Mouse (Mus musculus) hindbrain, embryonic 13.5 days (tissue): ENCODE measurements around the gene Capn15. TPM values are rescaled to one million over a fixed set of nuclear protein-coding genes. Genes with fewer than 3 reads are reported as not detected.
A peak's percentile ranks its signal among the peaks of the same experiment; 100 is the strongest.

Source experiments
- ATAC-seq: fragments of 200-750 bp; cut with Nextera tagmentation; 2 replicates; pipeline ENCODE4 v1.8.0; 2017; ENCODE audit warnings: moderate TSS enrichment; ENCODE audit not compliant: low FRiP score
- H3K27ac ChIP-seq: fragments of 300-500 bp; sonication (generic); 2 replicates; pipeline ENCODE4 v1.5.1; 2015; ENCODE audit warnings: inconsistent platforms, mild to moderate bottlenecking, moderate library complexity
- H3K27me3 ChIP-seq: fragments of 300-500 bp; sonication (generic); 2 replicates; pipeline ENCODE4 v1.6.1; 2015; ENCODE audit warnings: mild to moderate bottlenecking, inconsistent platforms
- H3K36me3 ChIP-seq: fragments of 300-500 bp; sonication (generic); 2 replicates; pipeline ENCODE4 v1.6.1; 2015; ENCODE audit warnings: mild to moderate bottlenecking, inconsistent platforms
- H3K4me1 ChIP-seq: fragments of 300-500 bp; sonication (generic); replicated peaks from 2 replicates; pipeline ENCODE4 v1.6.1; 2015; ENCODE audit warnings: inconsistent platforms
- H3K4me2 ChIP-seq: fragments of 300-500 bp; sonication (generic); 2 replicates; pipeline ENCODE4 v1.6.1; 2015; ENCODE audit warnings: inconsistent platforms, mild to moderate bottlenecking, moderate library complexity
- H3K4me3 ChIP-seq: fragments of 300-500 bp; sonication (generic); 2 replicates; pipeline ENCODE4 v1.5.1; 2015; ENCODE audit warnings: mild to moderate bottlenecking, inconsistent platforms
- H3K9ac ChIP-seq: fragments of 300-500 bp; sonication (generic); 2 replicates; pipeline ENCODE4 v1.6.1; 2015; ENCODE audit warnings: mild to moderate bottlenecking, inconsistent platforms
- H3K9me3 ChIP-seq: fragments of 300-500 bp; sonication (generic); 2 replicates; pipeline ENCODE4 v1.6.1; 2016; ENCODE audit warnings: inconsistent platforms
- WGBS: fragments of 180-500 bp; shearing (Covaris S2); methylation state at CpG from one replicate; pipeline ENCODE4 v1.1.7; 2015; 5-methylcytosine and 5-hydroxymethylcytosine counted together
- polyA plus RNA-seq: library from polyadenylated mRNA; unstranded; fragments of >200 nt; fragmentation: Nextera tagmentation; extraction: Ambion mirVana; gene quantifications from 2 replicates; pipeline ENCODE4 v1.2.1, GENCODE M21; 2015

Capn15 gene
- polyA plus RNA-seq, 1 experiment from 2014 or later: 21.6 TPM

DNA sequence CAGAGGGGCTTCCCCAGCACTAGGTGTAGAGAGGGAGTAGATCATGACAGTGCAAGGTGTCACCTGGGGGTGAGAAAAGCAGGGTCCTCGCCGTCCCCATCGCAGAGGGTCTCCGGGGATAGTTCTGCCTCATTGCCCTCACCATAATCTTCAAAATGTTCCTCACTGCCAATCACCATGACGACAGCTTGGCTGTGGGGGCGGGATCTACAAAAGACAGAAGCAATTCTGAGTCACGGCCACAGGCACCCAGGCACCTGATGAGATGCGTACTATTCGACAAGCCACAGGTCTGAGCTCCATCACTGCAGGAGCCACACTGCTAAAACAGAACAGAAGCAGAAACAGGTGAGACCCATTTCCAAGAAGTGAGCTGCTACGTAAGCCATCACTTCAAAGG, 28.1 kb upstream of the Capn15 start:
- H3K4me1 ChIP-seq: 0 out of 2 replicates have a peak, but pooled peaks cover 5% of the 10 kb centered on the region
- 81% methylated on average over 10 of the region's 10 CpGs for WGBS
- no peaks in the 10 kb centered on the region for H3K27me3 ChIP-seq
- no peak overlapping the region for H3K4me3 ChIP-seq
- ATAC-seq: no peak
- no peak overlapping the region for H3K4me2 ChIP-seq
- H3K27ac ChIP-seq: no peak overlapping the region
- no peaks in the 10 kb centered on the region for H3K9me3 ChIP-seq
- peaks cover 53% of the 10 kb centered on the region for H3K36me3 ChIP-seq
- H3K9ac ChIP-seq: no peak overlapping the region

DNA sequence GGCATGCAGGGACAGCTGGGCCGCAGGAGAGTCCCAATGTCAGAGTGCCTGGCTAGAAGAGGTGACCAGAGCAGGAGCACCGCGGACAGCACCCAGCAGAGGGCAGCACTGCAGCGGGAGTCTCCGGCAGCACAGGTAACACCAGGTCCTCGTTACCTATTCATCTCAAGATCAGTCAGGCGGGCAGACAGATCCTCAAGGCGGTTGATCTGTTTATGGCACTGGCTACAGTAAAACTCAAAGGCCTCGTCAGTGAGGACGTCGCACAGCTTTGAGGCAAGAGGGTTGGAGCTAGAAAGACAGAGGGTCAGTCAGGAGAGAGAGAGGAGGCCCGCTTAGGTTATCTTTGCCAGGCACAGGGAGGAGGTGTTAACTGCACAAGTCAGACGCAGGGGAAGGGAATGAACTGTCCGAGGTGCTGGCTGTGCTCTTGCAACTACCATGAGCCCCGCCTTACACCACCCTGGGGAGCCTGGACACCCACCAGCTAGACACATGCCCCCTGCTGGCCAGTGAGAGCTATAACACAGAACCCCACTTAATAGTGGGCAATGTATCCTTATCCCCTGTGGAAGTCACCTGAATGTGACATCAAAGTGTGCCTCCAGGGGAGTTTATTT, 26.4 kb upstream of the Capn15 start:
- H3K36me3 ChIP-seq: peaks cover 64% of the 10 kb centered on the region
- WGBS: 13% methylated on average over 15 of the region's 15 CpGs
- 0 out of 2 replicates have a peak overlapping the region, but pooled peaks have one; percentile 22 for H3K4me2 ChIP-seq
- 0 out of 2 replicates have a peak, but pooled peaks cover 5% of the 10 kb centered on the region for H3K4me1 ChIP-seq
- H3K27me3 ChIP-seq: no peaks in the 10 kb centered on the region
- ATAC-seq: 0 out of 2 replicates have a peak, but pooled peaks have one; percentile 23
- no peak overlapping the region for H3K9ac ChIP-seq
- no peak overlapping the region for H3K4me3 ChIP-seq
- H3K27ac ChIP-seq: no peak overlapping the region
- no peaks in the 10 kb centered on the region for H3K9me3 ChIP-seq

DNA sequence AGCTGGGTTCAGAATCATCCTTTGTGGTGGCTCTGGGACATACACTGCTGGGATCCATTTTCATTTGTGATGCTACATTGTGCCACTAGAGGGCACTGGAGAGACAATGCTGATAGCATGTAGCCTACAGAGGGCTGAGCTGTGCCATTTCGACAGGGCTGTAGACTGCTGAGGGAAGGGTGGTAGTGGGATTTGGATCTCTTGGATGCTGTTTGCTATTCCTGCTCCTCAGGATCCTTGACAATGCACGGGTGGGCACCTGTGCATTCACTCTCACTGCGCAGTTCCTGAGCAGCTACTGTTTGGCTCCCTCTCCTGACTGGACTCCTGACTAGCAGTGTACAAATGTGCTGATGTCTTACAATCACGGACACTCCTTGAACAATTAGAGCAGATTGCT, 23.9 kb upstream of the Capn15 start:
- 0 out of 2 replicates have a peak, but pooled peaks cover 5% of the 10 kb centered on the region for H3K4me1 ChIP-seq
- H3K27ac ChIP-seq: peak overlapping the region; percentile 61; the same call in 1 of the 2 replicates
- no peak overlapping the region for H3K4me2 ChIP-seq
- H3K9me3 ChIP-seq: no peaks in the 10 kb centered on the region
- WGBS: 34% methylated on average over 4 of the region's 4 CpGs
- peak; percentile 84 for ATAC-seq
- H3K4me3 ChIP-seq: no peak overlapping the region
- no peaks in the 10 kb centered on the region for H3K27me3 ChIP-seq
- H3K9ac ChIP-seq: no peak overlapping the region
- peaks cover 74% of the 10 kb centered on the region for H3K36me3 ChIP-seq

DNA sequence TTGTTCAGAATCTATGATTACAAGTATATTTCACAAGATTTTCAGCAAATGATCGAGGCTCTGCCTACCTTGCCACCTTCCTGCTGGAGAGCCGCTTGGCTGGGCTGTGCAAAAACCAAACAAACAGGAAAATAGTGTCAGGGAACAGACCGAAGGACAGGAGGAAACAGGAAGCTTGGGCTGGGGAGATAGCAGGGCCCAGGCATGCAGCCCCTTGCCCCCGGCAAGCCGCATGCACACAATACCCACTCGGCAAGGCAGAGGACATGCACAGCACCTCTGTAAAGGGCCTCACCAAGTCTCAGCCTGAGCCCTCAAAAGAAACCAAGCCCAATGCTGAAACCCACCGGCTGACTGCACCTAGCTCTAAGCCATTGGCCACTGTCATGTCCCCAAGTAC, 23.2 kb upstream of the Capn15 start:
- 92% methylated on average over 7 of the region's 7 CpGs for WGBS
- Histone ChIP-seq H3K4me2 (no peak overlapping the region), H3K27me3 (no peaks in the 10 kb centered on the region), H3K4me3 (no peak overlapping the region), H3K9ac (no peak overlapping the region), H3K9me3 (no peaks in the 10 kb centered on the region), H3K27ac (no peak overlapping the region), H3K4me1 (0 out of 2 replicates have a peak, but pooled peaks cover 5% of the 10 kb centered on the region), H3K36me3 (peaks cover 74% of the 10 kb centered on the region)
- no peak for ATAC-seq

DNA sequence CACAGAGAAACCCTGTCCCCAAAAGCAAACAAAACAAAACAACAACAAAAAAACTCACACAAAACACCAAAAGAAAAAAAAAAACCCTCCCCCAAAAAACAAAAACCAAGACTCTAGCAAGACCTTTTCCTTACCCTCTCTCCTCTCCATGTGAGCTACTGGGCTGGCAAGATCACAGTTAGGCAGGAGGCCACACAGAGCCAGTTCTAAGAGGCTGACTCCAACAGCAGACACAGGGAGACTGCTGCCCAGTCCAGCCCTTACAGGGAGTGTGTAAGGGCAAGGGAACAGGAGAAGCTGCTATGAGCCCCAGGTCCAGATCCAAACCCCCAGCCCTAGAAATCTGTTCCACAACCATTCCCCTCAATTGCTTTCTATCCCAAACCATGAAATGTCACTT, 22.7 kb upstream of the Capn15 start:
- H3K4me3 ChIP-seq: no peak overlapping the region
- H3K9me3 ChIP-seq: no peaks in the 10 kb centered on the region
- no peak overlapping the region for H3K9ac ChIP-seq
- peaks cover 74% of the 10 kb centered on the region for H3K36me3 ChIP-seq
- no peak overlapping the region for H3K4me2 ChIP-seq
- no peak overlapping the region for H3K27ac ChIP-seq
- 0 out of 2 replicates have a peak, but pooled peaks cover 5% of the 10 kb centered on the region for H3K4me1 ChIP-seq
- ATAC-seq: no peak
- no peaks in the 10 kb centered on the region for H3K27me3 ChIP-seq

DNA sequence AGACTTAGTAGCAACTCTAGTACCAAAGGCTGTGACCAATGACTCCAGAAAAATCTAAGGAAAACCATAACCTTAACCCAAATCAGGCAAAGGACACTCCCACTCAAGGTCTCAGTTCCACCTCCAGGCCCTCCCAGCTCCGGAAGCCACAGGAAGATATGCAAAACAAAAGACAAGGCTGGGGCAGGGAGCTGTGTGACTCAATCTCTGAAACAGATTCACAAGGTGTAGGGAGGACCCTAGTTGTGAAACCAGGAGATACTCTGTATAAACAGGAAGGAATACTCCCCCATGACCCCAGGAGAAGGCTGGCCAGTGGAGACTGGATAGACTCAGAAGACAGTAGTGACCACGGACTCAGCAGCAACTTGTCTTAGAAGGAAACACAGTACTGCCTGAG, 22.1 kb upstream of the Capn15 start:
- Histone ChIP-seq H3K27me3 (no peaks in the 10 kb centered on the region), H3K27ac (no peak overlapping the region), H3K9ac (no peak overlapping the region), H3K4me3 (no peak overlapping the region), H3K4me2 (no peak overlapping the region), H3K9me3 (no peaks in the 10 kb centered on the region), H3K36me3 (peaks cover 76% of the 10 kb centered on the region), H3K4me1 (0 out of 2 replicates have a peak, but pooled peaks cover 5% of the 10 kb centered on the region)
- ATAC-seq: no peak
- WGBS: 80% methylated on average over 2 of the region's 2 CpGs

DNA sequence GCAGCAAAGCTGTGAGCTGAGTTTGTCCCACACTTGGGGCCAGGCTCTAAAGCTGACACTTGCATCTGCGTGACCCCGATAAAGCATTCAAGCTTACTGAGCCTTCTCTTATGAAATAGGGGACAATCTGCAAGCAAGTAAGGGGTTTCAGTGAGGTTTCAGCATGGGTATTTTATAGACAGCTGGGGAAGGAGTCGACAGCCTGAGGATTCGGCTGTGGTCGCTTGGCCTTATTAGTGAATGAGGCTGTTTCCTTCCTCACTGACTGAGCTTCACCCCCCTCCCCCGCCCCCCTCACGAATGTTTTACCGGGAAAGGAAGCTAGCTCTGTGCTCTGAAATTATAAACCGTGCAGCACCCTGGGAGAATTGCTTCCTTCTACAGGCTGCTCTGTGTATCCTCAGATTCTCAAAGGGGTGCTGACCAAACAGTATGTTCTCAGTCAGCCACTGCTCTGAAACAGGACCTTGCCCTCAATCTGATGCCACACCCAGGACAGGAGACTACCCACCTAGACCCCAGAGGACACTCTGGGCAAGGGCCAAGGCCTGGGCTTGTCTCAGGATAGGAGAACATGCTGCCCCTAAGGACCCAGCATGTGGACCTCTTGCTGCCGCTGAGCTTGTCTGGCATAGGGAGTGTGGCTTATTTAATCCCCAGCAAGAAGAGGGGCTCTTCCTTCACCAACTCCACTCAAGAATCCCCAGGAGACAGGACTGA, 20.3 kb upstream of the Capn15 start:
- no peaks in the 10 kb centered on the region for H3K4me1 ChIP-seq
- 88% methylated on average over 10 of the region's 10 CpGs for WGBS

DNA sequence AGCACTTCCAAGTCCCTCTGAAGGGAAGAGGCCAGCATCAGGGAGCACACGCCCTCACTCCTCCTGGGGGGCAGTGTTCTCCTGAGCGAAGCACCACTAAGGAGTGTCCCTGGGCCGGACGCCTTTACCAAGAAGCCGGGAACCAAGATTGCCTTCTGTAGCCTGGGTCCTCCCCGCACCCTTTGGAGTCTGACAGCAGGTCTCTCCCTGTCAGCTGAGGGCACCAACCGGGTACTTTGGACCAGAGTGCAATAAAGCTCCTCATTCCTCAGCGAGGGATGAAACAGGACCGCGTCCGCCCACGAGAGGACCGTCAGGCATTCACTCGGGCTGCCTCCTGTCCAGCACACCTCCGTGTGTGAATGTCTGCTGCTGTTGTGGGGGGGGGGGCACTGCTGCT, 19.1 kb upstream of the Capn15 start:
- H3K27me3 ChIP-seq: no peaks in the 10 kb centered on the region
- H3K9me3 ChIP-seq: no peaks in the 10 kb centered on the region
- no peak overlapping the region for H3K27ac ChIP-seq
- no peak overlapping the region for H3K4me2 ChIP-seq
- H3K4me1 ChIP-seq: no peaks in the 10 kb centered on the region
- no peak overlapping the region for H3K9ac ChIP-seq
- ATAC-seq: no peak
- peaks cover 82% of the 10 kb centered on the region for H3K36me3 ChIP-seq
- WGBS: 95% methylated on average over 15 of the region's 15 CpGs
- H3K4me3 ChIP-seq: no peak overlapping the region

More for the DNA sequence above, 20.3 kb upstream of the Capn15 start:
- Histone ChIP-seq H3K4me2 (no peak overlapping the region), H3K27ac (no peak overlapping the region), H3K27me3 (no peaks in the 10 kb centered on the region), H3K4me3 (no peak overlapping the region), H3K36me3 (peaks cover 85% of the 10 kb centered on the region), H3K9me3 (no peaks in the 10 kb centered on the region), H3K9ac (no peak overlapping the region)
- no peak for ATAC-seq

DNA sequence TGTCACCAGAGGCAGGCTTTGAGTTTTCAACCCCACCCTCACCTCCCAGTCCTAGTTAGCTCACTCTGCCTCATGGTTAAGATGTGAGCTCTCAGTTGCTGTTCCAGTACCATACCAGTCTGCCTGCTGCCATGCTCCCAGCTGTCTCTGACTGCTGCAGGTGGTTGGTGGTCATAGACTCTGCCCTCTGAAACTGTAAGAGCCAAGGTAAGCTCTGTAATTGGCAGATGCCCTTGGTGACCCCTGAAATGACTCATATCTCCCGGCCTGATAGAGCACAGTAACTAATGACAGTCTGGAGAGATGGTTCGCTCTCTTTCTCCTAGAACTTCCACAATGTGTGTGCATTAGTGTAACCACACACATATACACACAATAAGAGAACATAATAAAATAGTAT, 18.3 kb upstream of the Capn15 start:
- Histone ChIP-seq H3K4me1 (no peaks in the 10 kb centered on the region), H3K4me2 (no peak overlapping the region), H3K9me3 (no peaks in the 10 kb centered on the region), H3K36me3 (peaks cover 86% of the 10 kb centered on the region), H3K27ac (no peak overlapping the region), H3K9ac (no peak overlapping the region), H3K4me3 (no peak overlapping the region), H3K27me3 (no peaks in the 10 kb centered on the region)
- no peak for ATAC-seq
- 96% methylated on average over 2 of the region's 2 CpGs for WGBS

DNA sequence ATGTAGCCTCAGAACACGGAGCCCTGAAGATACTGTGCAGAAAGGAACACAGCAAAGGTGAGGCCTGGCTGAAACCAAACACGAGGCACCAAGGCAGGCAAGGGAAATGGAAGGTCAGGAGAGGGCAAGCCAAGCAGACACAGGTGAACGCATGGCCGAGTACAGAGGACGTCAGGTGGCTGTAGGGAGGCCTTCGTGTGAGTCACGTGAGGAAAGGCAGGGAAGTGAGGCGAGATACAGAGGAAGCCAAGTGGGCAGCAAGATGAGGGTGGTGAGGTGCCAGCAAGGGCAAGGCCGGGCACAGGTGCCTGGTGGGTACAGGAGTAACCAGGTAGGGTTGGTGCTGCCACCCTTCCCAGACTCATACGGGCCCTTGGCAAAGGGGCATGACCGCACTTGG, 12.8 kb upstream of the Capn15 start:
- Histone ChIP-seq H3K4me2 (no peak overlapping the region), H3K9me3 (no peaks in the 10 kb centered on the region), H3K9ac (no peak overlapping the region), H3K36me3 (peaks cover 83% of the 10 kb centered on the region), H3K4me3 (no peak overlapping the region), H3K27me3 (no peaks in the 10 kb centered on the region), H3K27ac (no peak overlapping the region), H3K4me1 (no peaks in the 10 kb centered on the region)
- WGBS: 88% methylated on average over 11 of the region's 11 CpGs
- no peak for ATAC-seq

DNA sequence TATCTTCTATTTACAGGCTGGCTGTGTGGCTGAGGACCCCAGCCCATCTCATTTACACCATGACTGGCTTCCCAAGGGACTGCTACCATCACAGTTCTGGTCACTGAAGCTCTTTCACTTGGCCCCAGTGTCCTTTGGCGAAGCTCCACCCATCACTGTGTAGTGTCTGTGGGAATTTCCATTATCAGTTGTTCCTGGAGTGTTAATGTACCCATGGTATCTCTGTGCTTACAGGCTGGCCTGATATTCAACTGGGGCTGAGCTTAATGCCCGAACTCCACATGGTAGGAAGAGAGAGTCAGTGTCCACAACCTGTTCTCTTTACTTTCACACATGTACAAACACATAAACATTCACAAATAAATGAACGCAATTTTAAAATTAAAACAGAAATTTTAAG, 7.9 kb upstream of the Capn15 start:
- Histone ChIP-seq H3K4me3 (no peak overlapping the region), H3K9me3 (no peaks in the 10 kb centered on the region), H3K4me2 (no peak overlapping the region), H3K27ac (no peak overlapping the region), H3K9ac (no peak overlapping the region), H3K27me3 (no peaks in the 10 kb centered on the region), H3K36me3 (peaks cover 94% of the 10 kb centered on the region), H3K4me1 (no peaks in the 10 kb centered on the region)
- ATAC-seq: no peak
- WGBS: 94% methylated on average over 3 of the region's 3 CpGs

DNA sequence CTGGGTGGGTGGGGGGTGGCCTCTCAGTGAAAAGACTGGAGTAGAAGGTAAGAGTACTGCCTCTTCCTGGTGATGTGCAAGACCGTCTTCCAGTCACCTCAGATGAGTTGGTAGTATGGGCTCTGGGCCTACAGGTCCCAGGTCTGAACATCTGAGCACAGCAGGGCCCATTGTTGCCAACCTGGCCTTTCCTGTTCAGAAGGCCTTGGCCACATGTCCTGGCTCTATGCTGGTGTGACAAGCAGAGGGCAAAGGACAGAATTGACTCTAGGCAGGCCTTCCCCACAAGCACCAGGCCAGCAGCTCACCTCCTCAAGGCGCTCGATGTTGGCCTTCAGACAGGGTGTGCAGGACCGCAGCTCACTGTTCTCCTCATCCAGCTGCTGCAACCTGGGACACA, 6.7 kb upstream of the Capn15 start:
- Histone ChIP-seq H3K4me2 (no peak overlapping the region), H3K27ac (no peak overlapping the region), H3K36me3 (peaks cover 94% of the 10 kb centered on the region), H3K4me1 (no peaks in the 10 kb centered on the region), H3K27me3 (no peaks in the 10 kb centered on the region), H3K4me3 (no peak overlapping the region), H3K9me3 (no peaks in the 10 kb centered on the region), H3K9ac (no peak overlapping the region)
- WGBS: 95% methylated on average over 4 of the region's 4 CpGs
- no peak for ATAC-seq

DNA sequence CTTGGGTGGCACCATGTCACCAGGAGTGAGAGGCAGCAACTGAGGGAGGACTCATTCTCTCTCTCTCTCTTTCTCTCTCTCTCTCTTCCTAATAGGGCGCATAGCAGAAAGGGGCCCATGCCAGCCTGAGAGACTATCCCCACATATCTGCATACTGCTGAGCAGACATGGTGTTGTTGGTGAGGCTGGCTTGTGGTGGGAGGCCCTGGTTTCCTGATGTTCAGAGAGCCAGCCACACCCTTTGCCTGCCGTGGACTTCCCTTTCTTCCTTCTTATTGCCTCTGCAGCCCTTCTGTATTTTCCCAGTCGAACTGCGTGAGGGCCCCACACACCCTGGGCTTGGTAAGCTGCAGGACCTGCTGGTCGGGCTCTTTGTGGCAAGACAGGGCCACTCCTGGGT, 4.7 kb upstream of the Capn15 start:
- 89% methylated on average over 5 of the region's 5 CpGs for WGBS
- no peaks in the 10 kb centered on the region for H3K27me3 ChIP-seq
- peaks cover 6% of the 10 kb centered on the region for H3K4me1 ChIP-seq
- H3K9ac ChIP-seq: no peak overlapping the region
- no peaks in the 10 kb centered on the region for H3K9me3 ChIP-seq
- no peak for ATAC-seq
- peaks cover 84% of the 10 kb centered on the region for H3K36me3 ChIP-seq
- H3K27ac ChIP-seq: no peak overlapping the region
- H3K4me3 ChIP-seq: no peak overlapping the region
- H3K4me2 ChIP-seq: no peak overlapping the region
